Mouse (Mus musculus) G1E (cell line): ENCODE measurements at regions not wholly inside any gene's neighbourhood (a gene's known extent, or its start where the extent isn't known, plus 50 kb on each side); places are given as distances from the start of the nearest gene placed in this dataset.

Experiments
- CTCF ChIP-seq: IDR thresholded peaks from 2 replicates; pipeline ENCODE4 v1.5.1; 2012; ENCODE audit warnings: low read depth, low read length, inconsistent platforms, mixed read lengths
- GATA1 ChIP-seq: IDR thresholded peaks from 2 replicates; pipeline ENCODE4 v1.6.1; 2012; ENCODE audit warnings: borderline replicate concordance, low read length, inconsistent platforms, mixed read lengths
- POLR2AphosphoS5 ChIP-seq: IDR thresholded peaks from 2 replicates; pipeline ENCODE4 v1.6.1; 2012; ENCODE audit warnings: low read depth, low read length, inconsistent platforms; ENCODE audit not compliant: insufficient replicate concordance

DNA sequence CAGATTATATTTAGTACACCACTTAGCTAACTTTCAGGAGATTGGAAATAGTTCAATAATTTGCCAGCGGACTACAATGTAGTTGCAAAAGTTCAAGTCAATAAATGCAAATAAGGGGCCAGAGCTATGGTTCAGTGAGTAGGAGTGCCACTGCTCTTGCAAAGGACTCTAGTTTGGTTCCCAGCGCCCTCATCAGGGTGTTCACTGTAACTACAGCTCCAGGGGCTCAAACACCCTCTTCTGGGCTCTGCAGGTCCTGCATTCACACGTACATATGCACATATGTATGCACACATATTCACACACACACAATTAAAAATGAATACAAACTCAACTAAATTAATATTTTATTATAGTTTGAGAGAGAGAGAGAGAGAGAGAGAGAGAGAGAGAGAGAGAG is 74.1 kb upstream of the Auts2 start:
- TF ChIP-seq CTCF: no peak
- no peak for TF ChIP-seq POLR2AphosphoS5
- no peak for TF ChIP-seq GATA1
